Mouse (Mus musculus) inflammation-experienced regulatory T-cells (primary cell): ENCODE measurements around the gene Fdx1. TPM values are rescaled to one million over a fixed set of nuclear protein-coding genes. Genes with fewer than 3 reads are reported as not detected.

Experiments used
- polyA plus RNA-seq, 2 experiments: library from polyadenylated mRNA; unstranded; fragments of 100-300 nt; shearing (Covaris generic); gene quantifications; one replicate each; pipeline ENCODE4 v1.2.1; 2017

Gene Fdx1
- 10 to 100 TPM; 48.5 to 52.8 TPM for polyA plus RNA-seq

DNA sequence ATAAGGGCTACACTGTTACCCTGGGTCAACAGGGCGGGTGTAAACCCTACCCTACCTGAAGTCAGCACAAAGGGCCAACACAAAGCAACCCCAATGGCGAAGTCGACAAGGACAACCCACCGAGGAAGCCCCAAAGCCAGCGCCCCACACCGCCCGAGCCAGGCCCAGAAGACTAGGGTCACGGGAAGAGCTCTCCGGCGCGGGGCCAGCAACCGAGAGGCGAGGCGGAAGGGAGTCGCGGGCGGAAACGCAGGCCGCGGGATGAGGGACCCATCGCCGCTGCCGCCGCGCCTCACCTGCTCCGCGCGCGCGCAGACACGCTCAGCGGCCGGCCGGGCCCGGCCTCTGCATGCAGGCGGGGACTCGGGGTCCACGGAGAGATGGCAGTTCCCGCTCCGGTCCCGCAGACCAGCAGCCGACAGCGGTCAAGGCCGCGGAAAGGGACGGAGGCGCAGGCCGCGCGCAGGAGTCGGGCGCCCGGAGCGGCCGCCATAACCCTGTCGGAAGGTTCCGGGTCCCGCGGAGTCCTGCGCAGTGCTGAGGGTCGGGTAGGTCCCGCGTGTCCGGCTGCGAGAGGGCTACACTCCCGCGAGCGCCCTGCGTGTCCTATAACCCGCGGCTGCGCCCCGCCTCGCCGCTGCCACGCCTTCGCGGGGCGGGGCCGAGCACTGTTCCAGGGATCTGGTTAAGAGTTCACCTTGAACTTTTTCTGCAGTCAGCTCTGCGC lies at the start of gene Fdx1:
Fdx1 (minus strand) TSS at position 582 of the 727 bp plus-strand sequence.

Other genes starting within 250 kb of the Fdx1 start
- 1 to 10 TPM; 3.2 to 4.2 TPM for gene Arhgap20, start 198.2 kb downstream of the Fdx1 start, polyA plus RNA-seq
- gene Rdx, start 83.6 kb upstream of the Fdx1 start, polyA plus RNA-seq = 10 to 100 TPM; 72.9 to 86.7 TPM
- 1 to 10 TPM; 2.2 to 3.0 TPM for gene Zc3h12c, start 205.0 kb upstream of the Fdx1 start, polyA plus RNA-seq